Mouse (Mus musculus): ENCODE results near the gene Nup107.

- TF ChIP-seq CTCF (IDR thresholded peaks at IDR 0.05; ENCODE audit: borderline replicate concordance, extremely low read depth, insufficient read depth, insufficient read length), result no peak
- no peak for TF ChIP-seq POLR2A (IDR thresholded peaks at IDR 0.05; ENCODE audit: borderline replicate concordance, extremely low read depth, insufficient read depth, insufficient read length, poor library complexity, severe bottlenecking)
These were observed 16.0 kb downstream of the Nup107 start for GRCm38 (mm10) chr10:117776281-117777102.
